Mouse (Mus musculus): ENCODE measurements around the gene Bsn. TPM values are rescaled to one million over a fixed set of nuclear protein-coding genes. Genes with fewer than 3 reads are reported as not detected.
A peak's percentile ranks its signal among the peaks of the same experiment; 100 is the strongest.

Bsn gene
- total RNA-seq (2021), result 100 to 1,000 TPM; 300 to 320 TPM
- long read RNA-seq, experiment 1, full-length matches to known transcripts, result 4 of 133 reads
- long read RNA-seq, experiment 1, partial matches to known transcripts, result 74 of 133 reads
- long read RNA-seq, experiment 1, other reads (novel, unspliced or antisense), result 55 of 133 reads
- long read RNA-seq, experiment 2, full-length matches to known transcripts, result 2 of 128 reads
- long read RNA-seq, experiment 2, partial matches to known transcripts, result 72 of 128 reads
- long read RNA-seq, experiment 2, other reads (novel, unspliced or antisense), result 54 of 128 reads

DNA sequence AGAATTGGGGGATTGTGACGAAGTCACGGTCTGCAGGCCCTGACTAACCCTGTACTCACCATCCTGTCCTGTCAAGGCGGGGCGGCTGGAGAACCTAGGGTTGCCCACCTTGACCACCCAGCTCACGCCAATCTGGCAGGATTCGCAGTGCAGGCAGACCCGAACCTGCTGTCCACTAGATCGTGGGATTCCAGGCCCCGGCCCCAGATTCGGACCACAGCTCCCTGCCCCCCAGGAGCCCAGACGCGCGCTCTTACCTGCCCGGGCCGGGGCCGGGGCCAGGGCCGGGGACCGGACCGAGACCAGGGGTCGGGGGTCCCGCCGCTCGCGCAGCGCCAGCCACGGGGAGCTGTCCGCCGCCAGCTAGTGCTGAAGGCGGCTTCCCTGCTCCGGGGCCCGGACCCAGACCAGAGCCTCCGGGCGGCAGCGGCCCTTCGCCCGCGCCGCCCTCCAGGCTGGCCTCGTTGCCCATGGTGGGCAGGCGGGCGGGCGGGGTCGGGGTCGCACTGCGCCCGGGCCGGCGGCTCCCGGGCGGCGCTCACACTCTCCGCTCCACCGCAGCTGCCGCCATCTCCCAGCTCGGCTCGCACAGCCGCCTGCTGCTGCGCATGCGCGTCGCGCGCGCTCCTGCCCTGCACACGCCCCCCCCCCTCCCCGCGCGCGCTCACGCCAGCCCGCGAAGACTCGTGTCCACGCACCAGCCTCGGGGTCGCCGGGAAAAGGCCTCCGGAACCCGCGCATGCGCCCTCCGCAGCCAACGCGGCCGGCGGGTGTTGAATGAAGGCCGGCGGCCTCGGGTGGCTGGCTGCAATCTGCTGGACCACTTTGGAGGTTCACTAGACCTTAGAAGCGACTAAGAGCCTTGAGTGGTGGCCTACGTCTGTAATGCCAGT, at the start of gene Bsn:
Gene Bsn, minus strand, starts transcription at position 598 of the 893 bp plus-strand sequence.
- intact Hi-C loops (cut with DNase I), result loop anchor here (2.0 kb wide), 1 partner anchor 53 kb away; no protein-coding TSS in a partner anchor
- Histone ChIP-seq H3K27ac (peak within 1 kb of the TSS; percentile 97), H3K4me3 (peak within 1 kb of the TSS; percentile 67)
- TF ChIP-seq CTCF (IDR thresholded peaks at IDR 0.05), result no peak
- DNase-seq (ENCODE audit: extremely low spot score in 1 of 2, low spot score in 2 of 2), result peak; percentile 83 to 85

DNA sequence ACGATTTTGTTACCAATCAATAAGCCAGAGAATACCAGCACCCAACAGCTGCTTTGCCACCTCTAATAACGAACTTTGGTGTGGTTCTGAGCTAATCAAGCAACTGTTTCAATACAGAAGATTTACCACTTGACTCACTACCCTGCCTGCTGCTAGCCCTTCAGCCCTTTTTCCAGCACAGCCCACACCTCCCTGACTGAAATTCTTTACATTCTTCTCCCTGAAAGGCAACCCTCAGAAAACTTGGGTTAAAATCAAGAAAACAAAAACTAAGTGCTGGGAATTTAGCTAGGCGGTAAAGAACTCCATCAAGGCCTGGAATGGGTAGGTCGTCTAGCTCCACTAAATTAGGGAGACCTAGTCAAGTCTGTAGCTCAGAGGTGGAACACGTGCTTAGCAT, 49.8 kb upstream of the Bsn start:
- Histone ChIP-seq H3K4me3 (no peak overlapping the region), H3K27ac (no peak overlapping the region)
- no peak for TF ChIP-seq CTCF (IDR thresholded peaks at IDR 0.05)
- no peak for DNase-seq (ENCODE audit: extremely low spot score in 1 of 2, low spot score in 2 of 2)
- intact Hi-C loops (cut with DNase I), result no loop called here

DNA sequence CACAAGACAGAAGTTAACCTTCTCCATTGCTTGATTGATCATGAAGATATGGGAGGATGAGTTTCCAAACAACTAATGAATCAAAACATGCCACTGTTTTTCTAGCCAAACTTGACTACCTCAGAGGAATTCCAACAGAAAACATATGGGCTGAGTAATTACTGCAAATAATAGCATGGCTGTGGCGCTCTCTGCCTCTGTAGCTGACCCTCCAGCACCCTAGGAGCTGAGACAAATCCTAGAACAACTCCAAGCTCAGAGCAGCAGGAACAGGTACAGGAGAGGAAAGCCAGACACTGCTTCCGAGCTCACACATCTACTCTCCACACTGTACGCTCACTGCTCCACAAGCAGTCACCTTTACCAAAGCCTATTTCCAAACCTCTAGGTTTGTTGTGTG, 48.6 kb upstream of the Bsn start:
- TF ChIP-seq CTCF (IDR thresholded peaks at IDR 0.05), result no peak

DNA sequence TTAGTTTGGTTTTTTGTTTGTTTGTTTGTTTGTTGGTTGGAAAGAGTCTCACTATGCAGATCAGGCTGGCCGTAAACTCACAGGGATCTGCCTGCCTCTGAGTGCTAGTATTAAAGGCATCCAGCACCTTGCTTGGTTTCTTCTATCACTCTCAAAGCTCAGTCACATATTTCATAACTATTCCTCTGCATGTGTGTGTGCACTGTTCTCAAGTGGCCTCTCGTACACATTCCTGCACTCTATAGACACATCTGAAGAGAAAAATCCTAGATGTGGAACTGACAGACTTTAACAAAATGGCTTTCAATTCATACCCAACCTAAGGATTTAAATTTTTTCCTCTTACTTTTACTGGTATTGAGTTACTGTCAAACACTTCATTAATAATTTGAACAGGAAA, 48.2 kb upstream of the Bsn start:
- H3K27ac ChIP-seq, result no peak overlapping the region
- TF ChIP-seq CTCF (IDR thresholded peaks at IDR 0.05), result no peak
- H3K4me3 ChIP-seq, result no peak overlapping the region
- no peak for DNase-seq (ENCODE audit: extremely low spot score in 1 of 2, low spot score in 2 of 2)
- intact Hi-C loops (cut with DNase I), result no loop called here

More for the DNA sequence above, 48.6 kb upstream of the Bsn start:
- no peak overlapping the region for H3K27ac ChIP-seq
- H3K4me3 ChIP-seq, result no peak overlapping the region
- DNase-seq (ENCODE audit: extremely low spot score in 1 of 2, low spot score in 2 of 2), result no peak
- intact Hi-C loops (cut with DNase I), result no loop called here

DNA sequence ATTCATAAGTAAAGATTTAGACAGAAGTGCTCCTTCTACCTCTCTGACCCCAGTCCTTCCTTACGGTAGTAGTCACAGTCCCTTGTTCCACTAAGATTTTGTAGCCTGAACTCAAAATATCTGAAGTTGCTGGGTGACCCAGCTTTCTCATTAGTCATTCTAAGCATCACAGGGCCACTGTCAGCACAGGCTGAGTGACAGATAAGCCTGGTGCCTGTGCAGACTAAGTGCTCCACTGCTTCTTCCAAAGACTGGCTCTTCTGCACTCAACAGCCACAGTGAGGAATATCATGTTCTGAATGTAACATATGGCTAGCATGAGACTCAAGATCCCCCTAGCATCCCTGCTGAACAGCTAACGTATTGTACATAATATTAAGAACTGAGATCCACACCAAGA, 44.5 kb upstream of the Bsn start:
- DNase-seq (ENCODE audit: extremely low spot score in 1 of 2, low spot score in 2 of 2), result no peak
- no peak overlapping the region for H3K4me3 ChIP-seq
- intact Hi-C loops (cut with DNase I), result loop anchor here (2.0 kb wide), 1 partner anchor 32 kb away; no protein-coding TSS in a partner anchor
- TF ChIP-seq CTCF (IDR thresholded peaks at IDR 0.05), result no peak
- H3K27ac ChIP-seq, result no peak overlapping the region; the same call in 1 of the 2 replicates

GRCm38 (mm10) chr9:108232908-108233307, 42.7 kb upstream of the Bsn start:
- H3K4me3 ChIP-seq, result no peak overlapping the region
- no peak overlapping the region for H3K27ac ChIP-seq
- no peak for TF ChIP-seq CTCF (IDR thresholded peaks at IDR 0.05)
- DNase-seq (ENCODE audit: extremely low spot score in 1 of 2, low spot score in 2 of 2), result no peak
- intact Hi-C loops (cut with DNase I), result no loop called here

DNA sequence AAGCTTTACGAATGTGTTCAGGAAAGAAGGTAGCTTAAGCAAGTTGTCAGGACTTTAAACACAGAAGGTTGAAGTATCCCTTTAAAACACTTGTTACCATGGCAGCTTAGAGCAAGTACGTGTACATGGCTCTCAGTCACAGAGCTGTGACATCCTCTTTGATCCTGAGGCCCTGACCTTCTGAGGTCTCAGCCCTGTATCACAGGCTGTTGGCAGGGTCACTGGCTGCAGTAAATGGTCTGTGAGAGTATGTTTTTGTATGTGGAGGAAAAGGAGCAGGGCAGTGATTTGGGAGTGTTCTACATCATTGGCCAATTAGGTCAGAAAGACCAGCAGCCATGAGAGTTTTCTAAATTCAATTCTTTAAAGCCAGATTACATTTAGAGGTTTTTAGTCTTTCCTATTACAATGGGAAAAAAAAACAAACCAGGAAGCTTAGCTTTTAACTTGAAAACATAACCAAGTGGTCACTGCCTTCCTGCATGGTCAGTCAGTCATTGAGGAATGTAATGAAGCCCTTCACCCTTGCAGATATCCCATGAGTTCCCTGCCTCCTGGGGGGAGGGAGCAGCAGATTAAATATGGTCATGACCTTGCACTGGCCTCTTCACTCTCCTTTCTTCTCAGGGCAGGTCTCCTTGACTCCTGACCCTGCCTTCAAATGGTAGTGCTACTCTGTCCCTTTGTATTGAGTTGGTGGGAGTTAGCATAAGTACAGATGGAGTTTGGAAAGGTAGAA, 37.9 kb upstream of the Bsn start:
- TF ChIP-seq CTCF (IDR thresholded peaks at IDR 0.05), result no peak
- Histone ChIP-seq H3K27ac (no peak overlapping the region), H3K4me3 (no peak overlapping the region)
- intact Hi-C loops (cut with DNase I), result no loop called here
- DNase-seq (ENCODE audit: extremely low spot score in 1 of 2, low spot score in 2 of 2), result no peak

- DNase-seq (ENCODE audit: extremely low spot score in 1 of 2, low spot score in 2 of 2), result no peak
- H3K27ac ChIP-seq, result no peak overlapping the region
- intact Hi-C loops (cut with DNase I), result no loop called here
- no peak for TF ChIP-seq CTCF (IDR thresholded peaks at IDR 0.05)
- no peak overlapping the region for H3K4me3 ChIP-seq
Observed at GRCm38 (mm10) chr9:108225166-108225565, 35.0 kb upstream of the Bsn start.

DNA sequence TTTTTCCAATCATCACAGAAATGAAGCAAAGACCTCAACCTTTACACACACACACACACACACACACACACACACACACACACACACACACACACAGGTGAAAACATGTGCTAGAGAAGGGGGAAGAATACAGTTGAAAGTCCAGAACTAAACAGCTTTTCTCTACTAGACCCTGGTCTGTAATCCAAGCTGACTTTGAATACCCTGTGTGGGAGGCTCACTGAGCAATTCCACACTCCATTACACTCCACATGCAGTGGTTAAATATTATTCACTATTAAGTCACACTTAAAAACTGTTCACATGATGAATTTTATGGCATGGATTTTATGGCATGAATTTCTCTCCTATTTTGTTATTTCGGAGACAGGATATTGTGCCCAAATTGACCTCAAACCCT, 33.4 kb upstream of the Bsn start:
- H3K4me3 ChIP-seq, result no peak overlapping the region
- no peak for TF ChIP-seq CTCF (IDR thresholded peaks at IDR 0.05)
- no peak for DNase-seq (ENCODE audit: extremely low spot score in 1 of 2, low spot score in 2 of 2)
- H3K27ac ChIP-seq, result no peak overlapping the region
- intact Hi-C loops (cut with DNase I), result no loop called here

DNA sequence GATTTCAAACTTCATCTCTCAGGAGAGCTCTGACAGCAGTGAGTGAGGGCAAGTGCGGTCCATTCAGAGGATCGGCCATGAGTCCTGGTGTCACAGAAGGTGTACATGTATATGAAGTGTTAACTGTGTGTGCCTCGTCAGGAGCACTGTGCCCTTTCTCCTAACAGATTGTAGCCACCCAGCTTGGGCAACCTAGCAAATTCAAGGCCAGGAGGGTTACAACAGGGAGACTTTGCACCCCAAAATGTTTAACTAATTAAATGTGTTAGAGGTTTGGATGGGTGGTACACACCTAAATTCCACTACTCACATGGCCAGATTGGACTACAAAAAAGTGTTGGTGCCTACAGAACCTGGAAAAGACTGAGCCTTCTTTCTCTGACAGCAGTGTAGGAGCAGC, 31.4 kb upstream of the Bsn start:
- intact Hi-C loops (cut with DNase I), result no loop called here
- no peak overlapping the region for H3K4me3 ChIP-seq
- no peak for DNase-seq (ENCODE audit: extremely low spot score in 1 of 2, low spot score in 2 of 2)
- H3K27ac ChIP-seq, result no peak overlapping the region
- TF ChIP-seq CTCF (IDR thresholded peaks at IDR 0.05), result no peak

- no peak for DNase-seq (ENCODE audit: extremely low spot score in 1 of 2, low spot score in 2 of 2)
- H3K4me3 ChIP-seq, result no peak overlapping the region
- no peak for TF ChIP-seq CTCF (IDR thresholded peaks at IDR 0.05)
- H3K27ac ChIP-seq, result 0 out of 2 replicates have a peak overlapping the region, but pooled peaks have one; percentile 16
- intact Hi-C loops (cut with DNase I), result no loop called here
Observed at GRCm38 (mm10) chr9:108220380-108220774, 30.2 kb upstream of the Bsn start.
